Mouse (Mus musculus) limb, embryonic 13.5 days (tissue): Measurements from ENCODE around the gene Hsf2bp. TPM values are rescaled to one million over a fixed set of nuclear protein-coding genes. Genes with fewer than 3 reads are reported as not detected.

ENCODE experiments used
- ATAC-seq: fragments of 200-750 bp; cut with Nextera tagmentation; 2 replicates; pipeline ENCODE4 v1.8.0; 2017; ENCODE audit warnings: low read depth, moderate number of reproducible peaks, moderate TSS enrichment; ENCODE audit not compliant: low FRiP score
- H3K27ac ChIP-seq: fragments of 300-500 bp; sonication (generic); 2 replicates; pipeline ENCODE4 v1.5.1; 2015; ENCODE audit warnings: inconsistent platforms, mild to moderate bottlenecking, moderate library complexity
- H3K27me3 ChIP-seq: fragments of 300-500 bp; sonication (generic); 2 replicates; pipeline ENCODE4 v1.6.1; 2015; ENCODE audit warnings: mild to moderate bottlenecking, inconsistent platforms
- H3K36me3 ChIP-seq: fragments of 300-500 bp; sonication (generic); 2 replicates; pipeline ENCODE4 v1.6.1; 2015; ENCODE audit warnings: inconsistent platforms, mild to moderate bottlenecking, moderate library complexity
- H3K4me1 ChIP-seq: fragments of 300-500 bp; sonication (generic); 2 replicates; pipeline ENCODE4 v1.6.1; 2015; ENCODE audit warnings: inconsistent platforms
- H3K4me2 ChIP-seq: fragments of 300-500 bp; sonication (generic); replicated peaks from 2 replicates; pipeline ENCODE4 v1.6.1; 2015; ENCODE audit warnings: inconsistent platforms, mild to moderate bottlenecking, moderate library complexity
- H3K4me3 ChIP-seq: fragments of 300-500 bp; sonication (generic); 2 replicates; pipeline ENCODE4 v1.5.1; 2015; ENCODE audit warnings: moderate library complexity, mild to moderate bottlenecking, inconsistent platforms
- H3K9ac ChIP-seq: fragments of 300-500 bp; sonication (generic); 2 replicates; pipeline ENCODE4 v1.6.1; 2015; ENCODE audit warnings: mild to moderate bottlenecking, inconsistent platforms
- H3K9me3 ChIP-seq: fragments of 300-500 bp; sonication (generic); 2 replicates; pipeline ENCODE4 v1.6.1; 2016; ENCODE audit warnings: inconsistent platforms
- WGBS: fragments of 180-500 bp; shearing (Covaris S2); methylation state at CpG from one replicate; pipeline ENCODE4 v1.1.7; 2015; 5-methylcytosine and 5-hydroxymethylcytosine counted together
- polyA plus RNA-seq: library from polyadenylated mRNA; unstranded; fragments of >200 nt; fragmentation: Nextera tagmentation; extraction: Ambion mirVana; gene quantifications from 2 replicates; pipeline ENCODE4 v1.2.1, GENCODE M21; 2015

Gene Hsf2bp
- polyA plus RNA-seq, 1 experiment from 2014 or later = 0.64 TPM

- H3K27me3 ChIP-seq = no peaks in the 10 kb centered on the region
- no peaks in the 10 kb centered on the region for H3K9me3 ChIP-seq
- WGBS = 66% methylated on average over 1 of the region's 1 CpGs
- H3K9ac ChIP-seq = no peak overlapping the region
- no peak overlapping the region for H3K4me2 ChIP-seq
- no peak for ATAC-seq
- no peak overlapping the region for H3K27ac ChIP-seq
- H3K36me3 ChIP-seq = no peaks in the 10 kb centered on the region
- H3K4me3 ChIP-seq = no peak overlapping the region
- no peaks in the 10 kb centered on the region for H3K4me1 ChIP-seq
Measured at GRCm38 (mm10) chr17:31998351-31998750, 37.8 kb downstream of the Hsf2bp start.

DNA sequence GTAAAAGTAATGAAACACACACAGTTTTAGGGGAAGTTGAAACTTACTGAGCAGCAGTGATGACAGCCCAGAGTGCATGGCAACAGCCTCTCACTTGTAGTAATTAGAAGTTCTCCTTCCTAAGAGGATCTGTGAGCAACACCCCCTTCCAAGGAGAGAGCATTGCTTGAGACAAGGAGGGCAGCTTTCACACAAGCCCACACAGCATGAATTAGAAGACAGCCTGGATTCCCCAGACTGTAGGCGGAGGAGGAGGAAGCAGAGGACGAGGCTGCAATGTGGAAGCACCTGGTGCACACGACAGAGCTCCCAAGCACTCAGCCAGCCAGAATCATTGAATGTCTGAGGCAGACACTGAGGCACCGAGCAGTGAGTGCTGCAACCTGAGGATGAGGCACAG, 39.8 kb downstream of the Hsf2bp start:
- Histone ChIP-seq H3K4me2 (no peak overlapping the region), H3K4me3 (no peak overlapping the region), H3K27me3 (no peaks in the 10 kb centered on the region), H3K4me1 (no peaks in the 10 kb centered on the region), H3K9ac (no peak overlapping the region), H3K9me3 (no peaks in the 10 kb centered on the region), H3K36me3 (no peaks in the 10 kb centered on the region), H3K27ac (no peak overlapping the region)
- ATAC-seq = no peak
- 72% methylated on average over 4 of the region's 4 CpGs for WGBS

GRCm38 (mm10) chr17:31995784-31996183, 40.4 kb downstream of the Hsf2bp start:
- H3K27ac ChIP-seq = no peak overlapping the region
- H3K9me3 ChIP-seq = no peaks in the 10 kb centered on the region
- H3K4me2 ChIP-seq = no peak overlapping the region
- H3K4me3 ChIP-seq = no peak overlapping the region
- H3K9ac ChIP-seq = no peak overlapping the region
- no peak for ATAC-seq
- H3K36me3 ChIP-seq = no peaks in the 10 kb centered on the region
- WGBS = 70% methylated on average over 2 of the region's 2 CpGs
- no peaks in the 10 kb centered on the region for H3K4me1 ChIP-seq
- no peaks in the 10 kb centered on the region for H3K27me3 ChIP-seq

DNA sequence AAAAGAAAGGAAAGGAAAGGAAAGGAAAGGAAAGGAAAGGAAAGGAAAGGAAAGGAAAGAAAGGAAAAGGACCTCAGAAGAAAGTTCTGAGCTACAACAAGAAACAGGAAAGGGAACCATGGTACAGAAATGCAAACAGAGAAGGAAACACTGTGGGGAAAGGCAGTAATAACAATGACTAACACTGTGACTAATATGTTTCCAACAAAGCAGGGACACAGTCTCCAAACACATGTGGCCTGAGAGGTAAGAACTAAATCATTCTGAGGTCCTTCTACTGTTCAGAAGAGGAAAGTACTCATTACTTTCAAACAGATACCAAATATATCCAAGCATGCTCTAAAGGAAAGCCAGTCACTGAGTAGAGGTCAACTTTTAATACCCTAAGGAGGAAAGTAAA, 42.0 kb downstream of the Hsf2bp start:
- no peak for ATAC-seq
- no peaks in the 10 kb centered on the region for H3K27me3 ChIP-seq

GRCm38 (mm10) chr17:31993354-31993753, 42.8 kb downstream of the Hsf2bp start:
- Histone ChIP-seq H3K4me3 (no peak overlapping the region), H3K4me1 (no peaks in the 10 kb centered on the region), H3K9me3 (no peaks in the 10 kb centered on the region), H3K27me3 (no peaks in the 10 kb centered on the region), H3K36me3 (no peaks in the 10 kb centered on the region), H3K4me2 (no peak overlapping the region), H3K27ac (no peak overlapping the region), H3K9ac (no peak overlapping the region)
- 42% methylated on average over 1 of the region's 1 CpGs for WGBS
- no peak for ATAC-seq

More for the DNA sequence above, 42.0 kb downstream of the Hsf2bp start:
- H3K4me2 ChIP-seq = no peak overlapping the region
- H3K9ac ChIP-seq = no peak overlapping the region
- no peaks in the 10 kb centered on the region for H3K9me3 ChIP-seq
- no peaks in the 10 kb centered on the region for H3K36me3 ChIP-seq
- H3K4me1 ChIP-seq = no peaks in the 10 kb centered on the region
- no peak overlapping the region for H3K27ac ChIP-seq
- H3K4me3 ChIP-seq = no peak overlapping the region

DNA sequence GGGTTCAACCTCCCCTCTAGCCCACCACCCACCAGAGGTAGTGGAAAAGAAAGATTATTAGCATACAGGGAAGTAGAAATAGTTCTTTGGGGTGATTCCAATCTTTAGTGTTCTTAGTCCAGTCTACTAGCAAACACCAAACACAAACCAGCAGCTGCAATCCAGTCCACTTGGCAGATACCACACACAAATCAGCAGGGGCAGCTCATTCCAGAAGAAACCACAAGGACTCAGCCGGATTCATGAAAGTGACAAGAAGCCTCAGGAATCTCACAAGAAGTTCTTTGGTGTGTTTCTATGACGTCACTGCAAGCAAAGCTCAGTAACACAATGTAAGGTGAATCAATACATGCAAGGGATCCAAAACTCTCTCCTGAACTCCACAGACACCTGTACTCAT, 44.1 kb downstream of the Hsf2bp start:
- ATAC-seq = no peak
- WGBS = 67% methylated on average over 2 of the region's 2 CpGs
- no peaks in the 10 kb centered on the region for H3K27me3 ChIP-seq

GRCm38 (mm10) chr17:31989035-31989434, 47.1 kb downstream of the Hsf2bp start:
- Histone ChIP-seq H3K27me3 (no peaks in the 10 kb centered on the region), H3K36me3 (no peaks in the 10 kb centered on the region), H3K4me1 (no peaks in the 10 kb centered on the region), H3K4me2 (no peak overlapping the region), H3K4me3 (no peak overlapping the region), H3K9ac (no peak overlapping the region), H3K9me3 (no peaks in the 10 kb centered on the region), H3K27ac (no peak overlapping the region)
- ATAC-seq = no peak
- WGBS = 84% methylated on average over 2 of the region's 2 CpGs

More for the DNA sequence above, 44.1 kb downstream of the Hsf2bp start:
- no peak overlapping the region for H3K9ac ChIP-seq
- no peak overlapping the region for H3K27ac ChIP-seq
- H3K4me1 ChIP-seq = no peaks in the 10 kb centered on the region
- no peaks in the 10 kb centered on the region for H3K36me3 ChIP-seq
- H3K4me3 ChIP-seq = no peak overlapping the region
- H3K9me3 ChIP-seq = no peaks in the 10 kb centered on the region
- no peak overlapping the region for H3K4me2 ChIP-seq

GRCm38 (mm10) chr17:31986915-31987314, 49.2 kb downstream of the Hsf2bp start:
- ATAC-seq = no peak
- no peak overlapping the region for H3K27ac ChIP-seq
- H3K9ac ChIP-seq = no peak overlapping the region
- H3K27me3 ChIP-seq = no peaks in the 10 kb centered on the region
- no peaks in the 10 kb centered on the region for H3K9me3 ChIP-seq
- WGBS = 80% methylated on average over 1 of the region's 1 CpGs
- no peak overlapping the region for H3K4me3 ChIP-seq
- H3K4me1 ChIP-seq = no peaks in the 10 kb centered on the region
- H3K36me3 ChIP-seq = no peaks in the 10 kb centered on the region
- H3K4me2 ChIP-seq = no peak overlapping the region

DNA sequence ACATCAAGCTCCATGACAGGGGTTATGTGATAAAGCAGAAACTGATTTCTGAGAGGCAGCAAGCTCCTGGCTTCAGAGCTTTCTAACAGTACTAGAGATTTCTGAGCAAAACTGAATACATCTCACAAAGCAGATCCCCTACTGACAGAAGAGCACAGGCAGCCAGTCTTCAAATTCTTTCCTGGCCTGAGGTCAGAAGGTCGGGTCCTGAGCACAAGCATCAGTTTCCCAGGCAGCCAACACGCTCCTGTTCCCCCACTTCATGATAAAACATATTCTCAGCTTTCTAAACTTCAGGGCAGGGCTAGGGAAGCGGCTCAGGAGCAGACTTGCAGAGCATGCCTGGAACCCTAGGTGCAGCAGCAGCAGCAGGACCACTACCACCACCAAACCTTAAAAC, 52.7 kb downstream of the Hsf2bp start:
- no peaks in the 10 kb centered on the region for H3K27me3 ChIP-seq
- H3K9ac ChIP-seq = no peak overlapping the region
- no peak overlapping the region for H3K27ac ChIP-seq
- H3K4me3 ChIP-seq = no peak overlapping the region
- no peak overlapping the region for H3K4me2 ChIP-seq
- H3K36me3 ChIP-seq = no peaks in the 10 kb centered on the region
- WGBS = 43% methylated on average over 3 of the region's 3 CpGs
- H3K9me3 ChIP-seq = no peaks in the 10 kb centered on the region
- H3K4me1 ChIP-seq = no peaks in the 10 kb centered on the region
- no peak for ATAC-seq

- H3K27ac ChIP-seq = 0 out of 2 replicates have a peak overlapping the region, but pooled peaks have one; percentile 33
- no peak overlapping the region for H3K9ac ChIP-seq
- no peaks in the 10 kb centered on the region for H3K9me3 ChIP-seq
- WGBS = 76% methylated on average over 11 of the region's 11 CpGs
- H3K27me3 ChIP-seq = no peaks in the 10 kb centered on the region
- H3K4me3 ChIP-seq = no peak overlapping the region
- H3K4me2 ChIP-seq = no peak overlapping the region
- no peak for ATAC-seq
- no peaks in the 10 kb centered on the region for H3K36me3 ChIP-seq
- no peaks in the 10 kb centered on the region for H3K4me1 ChIP-seq
Measured at GRCm38 (mm10) chr17:31982326-31983190, 53.6 kb downstream of the Hsf2bp start.

GRCm38 (mm10) chr17:31979888-31980287, 56.3 kb downstream of the Hsf2bp start:
- no peak overlapping the region for H3K4me3 ChIP-seq
- H3K27ac ChIP-seq = no peak overlapping the region
- H3K4me2 ChIP-seq = no peak overlapping the region
- WGBS = 57% methylated on average over 4 of the region's 4 CpGs
- no peaks in the 10 kb centered on the region for H3K9me3 ChIP-seq
- no peaks in the 10 kb centered on the region for H3K27me3 ChIP-seq
- H3K36me3 ChIP-seq = no peaks in the 10 kb centered on the region
- no peak for ATAC-seq
- H3K4me1 ChIP-seq = no peaks in the 10 kb centered on the region
- no peak overlapping the region for H3K9ac ChIP-seq

DNA sequence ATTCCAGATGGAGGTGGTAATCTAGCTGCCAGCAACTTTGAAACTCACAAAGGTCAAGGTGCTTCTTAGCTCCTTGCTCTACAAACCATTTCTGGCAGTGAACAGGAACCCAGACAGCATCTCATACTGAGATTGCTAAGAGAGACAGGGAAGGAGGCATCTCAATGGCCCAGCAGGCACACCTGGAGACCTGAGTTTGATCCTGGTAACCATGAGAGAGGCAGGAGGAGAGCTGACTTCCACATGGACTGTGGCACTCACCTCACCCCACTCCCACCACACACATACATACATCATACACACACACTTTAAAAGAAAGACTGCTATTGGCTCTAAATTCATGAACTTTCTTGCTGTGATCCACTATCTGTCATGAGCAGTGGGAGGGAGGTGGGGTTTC, 59.0 kb downstream of the Hsf2bp start:
- Histone ChIP-seq H3K4me1 (peaks cover 4% of the 10 kb centered on the region; the same call in 1 of the 2 replicates), H3K4me2 (no peak overlapping the region), H3K4me3 (no peak overlapping the region), H3K27ac (no peak overlapping the region), H3K27me3 (no peaks in the 10 kb centered on the region), H3K36me3 (no peaks in the 10 kb centered on the region), H3K9ac (no peak overlapping the region), H3K9me3 (no peaks in the 10 kb centered on the region)
- ATAC-seq = no peak

GRCm38 (mm10) chr17:31976501-31976900, 59.6 kb downstream of the Hsf2bp start:
- no peak overlapping the region for H3K27ac ChIP-seq
- 82% methylated on average over 6 of the region's 6 CpGs for WGBS
- ATAC-seq = no peak
- no peaks in the 10 kb centered on the region for H3K36me3 ChIP-seq
- H3K27me3 ChIP-seq = no peaks in the 10 kb centered on the region
- peaks cover 4% of the 10 kb centered on the region; the same call in 1 of the 2 replicates for H3K4me1 ChIP-seq
- H3K4me2 ChIP-seq = no peak overlapping the region
- H3K9me3 ChIP-seq = no peaks in the 10 kb centered on the region
- no peak overlapping the region for H3K4me3 ChIP-seq
- no peak overlapping the region for H3K9ac ChIP-seq
